Mouse (Mus musculus) spleen, postnatal 4 days (tissue): ENCODE data around the gene AW209491.
A peak's percentile ranks its signal among the peaks of the same experiment; 100 is the strongest.

Experiments used
- DNase-seq, 2 experiments: peaks; one replicate each; pipeline ENCODE4 v3.0.0; 2022; ENCODE audit warnings: low spot score in 2 of 2

The AW209491 gene

DNA sequence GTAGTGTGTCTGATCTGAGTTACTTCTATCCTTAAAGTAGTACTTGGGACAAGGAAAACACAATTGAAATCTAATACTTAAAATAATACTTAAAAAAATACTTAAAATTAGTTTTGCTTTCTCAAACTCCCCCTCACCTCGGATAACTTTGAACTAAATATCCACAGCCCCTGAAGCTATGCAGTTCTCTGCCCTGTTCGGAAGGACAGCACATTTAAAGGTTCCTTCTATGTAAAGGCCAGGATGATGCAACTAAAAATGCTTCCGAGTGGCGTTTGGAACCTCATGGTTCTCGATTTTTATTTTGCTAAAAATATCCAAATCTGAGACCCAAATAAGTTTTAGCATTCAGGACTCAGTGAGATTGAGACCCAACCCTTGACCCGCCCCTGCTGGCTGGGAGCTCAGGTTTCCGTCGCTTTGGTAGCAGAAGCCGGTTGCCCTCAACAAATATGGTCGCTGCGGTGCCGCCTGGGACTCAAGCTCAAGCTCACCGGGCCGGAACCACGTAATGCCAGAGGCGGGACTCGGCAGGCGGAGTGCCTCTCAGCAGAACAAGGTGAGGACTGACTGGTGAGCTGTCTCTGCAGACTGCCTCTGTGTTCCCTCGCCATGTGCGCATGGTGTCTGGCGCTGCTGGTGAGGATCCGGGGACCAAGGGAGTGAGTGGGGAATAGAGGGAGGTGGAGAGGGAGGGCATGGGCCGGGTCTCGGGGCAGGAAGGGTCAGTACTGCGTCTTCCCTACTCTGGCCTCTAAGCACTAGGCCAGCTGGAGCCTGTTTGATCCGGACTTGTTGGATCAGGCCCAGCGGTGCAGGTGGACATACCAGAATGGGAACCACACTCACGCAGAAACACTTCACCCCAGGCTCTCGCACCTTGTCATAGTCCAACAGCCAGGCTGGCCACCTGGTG is at the start of gene AW209491:
Gene AW209491, plus strand, starts transcription at position 429 of the 916 bp plus-strand sequence.
- peak; percentile 85 to 90 for DNase-seq

DNA sequence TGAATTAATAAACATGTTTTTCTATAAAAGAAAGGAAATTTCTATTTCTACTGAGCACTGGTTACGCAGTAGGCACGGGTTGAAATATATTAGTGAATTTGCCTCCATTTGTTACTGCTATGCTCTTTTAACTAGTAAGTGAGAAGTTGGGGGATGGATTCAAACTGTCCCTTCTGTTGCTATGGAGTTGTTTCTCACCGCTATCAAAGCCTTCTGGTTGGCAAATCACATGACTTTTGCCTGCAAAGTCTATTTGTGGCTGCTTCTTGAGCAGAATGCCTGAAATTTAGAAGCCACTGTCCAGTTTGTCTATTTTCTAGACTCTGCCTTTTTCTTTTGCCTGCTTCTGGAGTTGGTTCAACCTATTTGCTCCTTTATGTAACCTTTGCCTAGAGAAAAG is 49.6 kb upstream of the AW209491 start:
- no peak for DNase-seq

DNA sequence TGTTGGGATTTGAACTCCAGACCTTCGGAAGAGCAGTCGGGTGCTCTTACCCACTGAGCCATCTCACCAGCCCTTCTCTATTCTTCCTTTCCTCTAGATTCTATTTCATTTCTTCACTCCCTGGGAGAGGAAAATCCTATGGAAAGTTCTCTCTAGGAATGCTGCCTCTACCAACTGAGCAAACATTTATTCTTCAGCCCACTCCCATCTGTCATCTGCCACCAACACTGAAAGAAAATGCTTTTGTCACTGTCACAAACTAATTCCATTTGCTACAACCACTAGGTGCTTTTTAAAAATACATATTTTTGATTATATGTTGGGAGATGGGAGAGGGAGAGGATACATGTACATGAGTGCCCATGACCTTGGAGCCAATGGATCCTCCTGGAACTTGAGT is 27.2 kb upstream of the AW209491 start:
- no peak for DNase-seq

DNA sequence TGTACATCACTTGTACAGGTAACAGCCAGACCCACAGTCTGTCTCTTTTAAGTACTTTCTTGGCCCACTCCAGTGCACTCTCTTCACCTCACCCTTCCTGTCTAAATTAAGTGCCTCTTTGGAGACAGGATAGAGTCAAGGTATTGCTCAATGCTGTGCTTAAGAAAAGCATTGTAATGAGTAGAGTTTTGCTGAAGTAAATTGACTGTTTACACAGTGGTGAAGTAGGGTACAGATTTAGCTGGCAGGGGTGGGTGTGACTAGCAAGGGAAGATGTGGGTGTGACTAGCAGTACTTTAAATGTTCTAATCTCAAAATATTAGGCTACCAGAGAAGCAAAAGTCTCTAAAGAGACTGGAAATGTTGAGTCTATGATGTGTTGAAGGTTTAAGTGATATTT is 22.3 kb upstream of the AW209491 start:
- no peak for DNase-seq

DNA sequence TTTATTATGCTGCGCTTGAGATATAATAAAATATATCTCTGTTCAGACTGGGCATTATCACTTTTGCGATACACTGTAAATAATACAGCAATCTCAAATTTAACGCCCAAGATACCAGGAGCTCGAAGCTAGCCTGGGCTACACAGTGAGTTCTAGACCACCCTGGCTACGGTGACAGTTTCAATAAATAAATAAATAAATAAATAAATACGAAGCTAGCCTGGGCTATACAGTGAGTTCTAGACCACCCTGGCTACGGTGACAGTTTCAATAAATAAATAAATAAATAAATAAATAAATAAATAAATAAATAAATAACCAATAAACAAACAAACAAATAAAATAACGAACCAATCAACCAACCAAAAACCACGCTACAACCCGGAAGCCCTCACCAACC is 17.5 kb upstream of the AW209491 start:
- no peak for DNase-seq

DNA sequence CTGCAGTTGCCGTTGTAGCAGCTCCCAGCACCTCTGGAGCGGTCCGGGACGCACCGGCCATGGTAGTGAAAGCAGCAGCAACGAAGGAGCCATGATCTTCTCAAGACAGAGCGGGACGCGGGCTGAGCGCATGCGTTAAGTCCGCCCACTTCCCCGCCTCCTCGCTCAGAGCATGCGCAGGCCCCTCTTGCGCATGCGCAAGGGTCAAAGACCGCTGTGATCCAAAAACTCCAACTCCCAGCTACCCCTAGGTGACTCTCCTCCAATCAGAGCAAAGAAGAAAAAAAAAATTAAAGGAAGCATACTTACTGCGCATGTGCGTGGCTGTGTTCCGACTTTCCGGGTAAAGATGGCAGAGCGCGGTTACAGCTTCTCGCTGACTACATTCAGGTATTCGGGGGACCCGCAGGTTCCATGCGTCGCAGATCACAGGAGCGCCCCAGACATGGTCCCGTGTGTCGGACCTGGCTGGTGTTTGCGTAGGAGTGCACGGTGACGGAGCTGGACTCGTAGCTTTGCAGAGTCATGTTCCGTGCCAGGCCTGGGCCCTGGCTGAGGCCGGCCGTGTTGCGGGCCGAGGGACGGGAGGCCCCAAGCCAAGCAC is 16.9 kb upstream of the AW209491 start, which contains the start of the genes Mrpl32 and Psma2:
Gene Mrpl32, minus strand, starts transcription at position 240 of the 604 bp plus-strand sequence.
Gene Psma2, plus strand, starts transcription at position 315 of the 604 bp plus-strand sequence.
- DNase-seq, result peak; percentile 97 to 98

DNA sequence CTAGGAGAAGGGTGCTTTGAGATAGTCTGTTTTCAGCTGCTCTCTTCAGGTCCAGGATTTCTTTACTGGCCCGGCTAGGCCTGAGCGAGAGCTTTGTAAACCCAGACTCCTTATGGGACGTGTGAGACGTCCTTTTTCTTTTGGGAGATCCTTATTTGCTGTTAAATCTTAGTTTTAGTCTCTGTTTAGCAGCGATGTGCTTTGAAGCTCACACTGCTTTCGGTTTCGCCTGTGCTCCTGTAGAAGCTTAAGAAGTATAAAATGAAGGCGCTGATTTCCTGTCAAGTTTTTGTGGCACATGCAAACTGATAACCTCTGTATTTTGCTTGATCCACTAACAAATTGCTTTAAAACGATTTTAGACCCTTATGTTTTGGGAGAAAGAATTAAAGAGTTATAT is 16.4 kb upstream of the AW209491 start:
- no peak for DNase-seq

DNA sequence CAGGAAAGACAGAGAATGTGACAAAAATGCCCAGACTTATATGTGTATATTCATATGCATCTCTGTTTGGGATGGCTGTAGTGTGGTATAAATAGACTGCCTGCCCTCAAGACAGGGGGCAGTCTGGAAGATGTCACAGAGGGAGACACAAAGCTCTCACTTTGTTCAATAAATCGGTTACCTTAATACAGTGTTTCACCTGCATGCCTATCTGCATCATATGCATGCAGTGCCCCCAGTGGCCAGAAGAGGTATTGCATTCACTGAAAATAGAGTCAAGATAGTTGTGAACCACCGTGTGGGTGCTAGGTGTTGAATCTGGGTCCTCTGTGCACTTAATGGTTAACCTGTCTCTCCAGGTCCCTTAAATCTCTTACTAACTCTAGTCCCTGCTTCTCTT is 11.2 kb upstream of the AW209491 start:
- DNase-seq, result peak; percentile 67 to 89

DNA sequence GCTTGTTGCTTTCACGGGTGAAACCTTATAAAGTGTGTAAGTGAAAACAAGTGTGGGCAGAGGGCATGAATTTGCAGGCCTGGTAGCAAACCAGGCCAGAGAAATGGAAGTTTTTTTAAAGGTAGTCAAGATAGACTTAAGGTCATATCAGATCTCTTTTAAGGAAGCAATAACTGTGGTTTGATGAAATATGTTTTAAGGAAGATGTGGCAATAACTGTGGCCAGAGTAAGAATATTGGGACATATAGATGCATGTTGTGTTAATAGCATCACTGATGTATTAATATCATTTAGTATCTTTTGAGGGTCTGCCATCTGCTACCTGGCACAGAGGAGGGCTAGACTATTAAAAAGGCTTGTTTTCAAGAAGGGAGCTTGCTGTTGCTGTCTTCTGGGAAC is 10.0 kb downstream of the AW209491 start:
- DNase-seq, result no peak

DNA sequence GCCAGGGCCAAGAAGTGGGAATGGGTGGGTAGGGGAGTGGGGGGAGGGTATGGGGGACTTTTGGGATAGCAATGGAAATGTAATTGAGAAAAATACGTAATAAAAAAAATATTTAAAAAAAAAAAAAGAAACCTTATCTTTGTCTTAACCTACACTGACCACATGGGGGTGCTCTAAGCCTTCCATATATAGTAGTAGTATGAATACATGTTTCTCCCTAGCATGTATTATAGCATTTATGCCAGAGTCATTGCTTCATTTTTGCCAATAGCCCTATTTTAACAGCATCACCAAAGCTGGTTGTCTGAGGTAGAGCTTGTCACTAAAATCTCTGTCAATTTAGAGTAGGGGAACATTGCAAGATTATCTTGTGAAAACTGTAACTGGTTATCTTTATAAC is 19.3 kb downstream of the AW209491 start:
- DNase-seq, result no peak

DNA sequence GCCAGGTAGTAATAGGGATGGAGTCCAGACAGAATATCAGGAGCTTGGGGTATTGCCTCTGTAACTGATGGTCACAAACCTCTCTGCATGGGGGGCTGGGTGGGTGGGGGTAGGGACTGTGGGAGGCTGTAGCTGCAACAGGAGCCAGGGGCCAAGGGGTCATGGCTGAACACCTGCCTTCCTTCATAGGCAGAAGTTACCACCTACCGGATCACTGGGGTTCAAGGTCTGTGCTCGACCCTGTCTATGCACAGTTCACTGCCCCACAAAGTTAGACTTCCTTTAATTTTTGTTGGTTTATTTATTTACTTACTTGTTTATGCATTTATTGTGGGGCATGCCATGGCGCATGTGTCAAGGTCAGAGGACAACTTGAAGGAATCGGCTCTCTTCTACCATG is 37.2 kb downstream of the AW209491 start:
- no peak for DNase-seq

DNA sequence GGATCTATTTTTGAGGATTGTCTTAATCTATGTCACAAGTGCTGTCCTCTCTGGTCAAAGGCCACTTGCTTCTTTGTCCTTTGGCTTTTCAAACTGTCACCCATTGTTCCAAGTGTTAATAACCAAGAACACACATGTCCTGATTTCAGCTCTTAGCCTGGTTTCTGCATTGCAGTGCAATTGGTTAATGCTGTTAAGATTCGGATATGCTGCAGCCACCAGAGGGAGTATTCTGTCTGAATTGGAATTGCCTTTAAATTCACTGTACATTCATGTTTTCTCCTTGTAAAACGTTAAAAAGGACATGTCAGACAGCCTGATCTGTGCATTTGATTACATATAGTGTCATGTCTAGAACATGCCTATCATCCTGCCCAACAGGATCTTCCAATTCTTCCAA is 40.4 kb downstream of the AW209491 start:
- no peak for DNase-seq
